ENCODE assay signal across 8 mouse cellular contexts in the genomic region with DNA sequence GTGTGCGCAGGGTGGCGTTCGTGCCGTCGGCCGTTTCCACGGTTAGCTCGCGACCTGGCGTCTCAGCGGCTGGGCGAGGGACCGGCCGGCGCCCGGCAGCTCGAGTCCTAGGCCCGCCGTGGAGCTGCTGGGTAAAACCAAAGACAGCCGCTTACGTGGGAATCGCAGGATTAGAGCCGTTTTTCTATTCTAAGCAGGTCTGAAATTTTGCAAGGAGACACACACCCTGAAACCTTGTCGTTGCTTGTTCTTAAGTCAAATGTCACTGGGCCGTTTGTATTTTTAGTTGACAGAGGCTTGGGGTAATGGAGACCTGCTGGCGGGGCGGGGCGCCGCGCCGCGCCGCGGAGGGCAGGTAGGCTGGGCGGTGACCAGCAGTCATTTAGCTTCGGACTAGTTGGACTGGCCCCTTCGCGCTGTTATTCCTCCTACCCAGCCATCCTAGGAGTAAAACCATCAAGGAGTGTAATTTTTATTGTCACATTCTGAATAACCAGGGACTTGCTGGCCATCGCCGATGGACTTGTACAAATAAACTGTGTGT. TPM values are rescaled to one million over a fixed set of nuclear protein-coding genes. Genes with fewer than 3 reads are reported as not detected.
A peak's percentile ranks its signal among the peaks of the same experiment; 100 is the strongest.
DNase-seq lines count a peak whose midpoint lies in the region; ATAC-seq and TF ChIP-seq lines count a peak whose summit lies in the region.

No protein-coding gene starts in this region.

- TF ChIP-seq CTCF in G1E (IDR thresholded peaks at IDR 0.05; ENCODE audit: low read depth, low read length) = no peak

- 2% methylated on average over 40 of the region's 40 CpGs for WGBS in forebrain, embryonic 16.5 days
- 2% methylated on average over 40 of the region's 40 CpGs for WGBS in limb, embryonic 14.5 days
- WGBS in neural tube, embryonic 13.5 days = 2% methylated on average over 40 of the region's 40 CpGs

- peaks cover 69% of the 10 kb centered on the region for H3K4me1 ChIP-seq in G1E (ENCODE audit: insufficient read depth, low read depth, low read length)
- peaks cover 29% of the 10 kb centered on the region for H3K4me1 ChIP-seq in forebrain, embryonic 16.5 days (replicated peaks; ENCODE audit: control insufficient read depth, insufficient read depth, low read length)
- H3K4me1 ChIP-seq in limb, embryonic 14.5 days (ENCODE audit: control insufficient read depth, insufficient read depth, low read length) = peaks cover 20% of the 10 kb centered on the region
- H3K4me1 ChIP-seq in neural tube, embryonic 13.5 days (replicated peaks) = peaks cover 38% of the 10 kb centered on the region

- peak overlapping the region; percentile 85 for H3K4me3 ChIP-seq in G1E (ENCODE audit: low read depth, low read length)
- peak overlapping the region; percentile 65 for H3K4me3 ChIP-seq in forebrain, embryonic 16.5 days (replicated peaks; ENCODE audit: low read length)
- H3K4me3 ChIP-seq in limb, embryonic 14.5 days (replicated peaks; ENCODE audit: low read length) = peak overlapping the region; percentile 96
- H3K4me3 ChIP-seq in neural tube, embryonic 13.5 days = peak overlapping the region; percentile 95

- H3K27ac ChIP-seq in forebrain, embryonic 16.5 days (ENCODE audit: low read length) = peak overlapping the region; percentile 57
- peak overlapping the region; percentile 68 for H3K27ac ChIP-seq in limb, embryonic 14.5 days (replicated peaks; ENCODE audit: low read depth, low read length)
- H3K27ac ChIP-seq in neural tube, embryonic 13.5 days (replicated peaks) = peak overlapping the region; percentile 76

- peak overlapping the region; percentile 88 for H3K9ac ChIP-seq in forebrain, embryonic 16.5 days (replicated peaks; ENCODE audit: low read depth, low read length)
- H3K9ac ChIP-seq in limb, embryonic 14.5 days (ENCODE audit: low read depth, low read length, severe bottlenecking) = peak overlapping the region; percentile 90
- H3K9ac ChIP-seq in neural tube, embryonic 13.5 days = peak overlapping the region; percentile 90

- TF ChIP-seq POLR2A in limb, embryonic 14.5 days (IDR thresholded peaks at IDR 0.05; ENCODE audit: borderline replicate concordance, extremely low read depth, insufficient read depth, insufficient read length) = no peak

- peak; percentile 62 for ATAC-seq in frontal cortex, adult (ENCODE audit: low TSS enrichment)
- no peak for ATAC-seq in G1E (ENCODE audit: extremely low read depth, insufficient number of reproducible peaks, low FRiP score, poor library complexity, severe bottlenecking)
- ATAC-seq in forebrain, embryonic 16.5 days = peak; percentile 1; the same call in 1 of the 2 replicates
- peak; percentile 49 for ATAC-seq in limb, embryonic 14.5 days (ENCODE audit: low FRiP score, low read depth)
- ATAC-seq in neural tube, embryonic 13.5 days (ENCODE audit: low read depth) = peak; percentile 33
- ATAC-seq in monocyte, adult 5-6 weeks (replicated peaks; ENCODE audit: insufficient number of reproducible peaks, low FRiP score, low TSS enrichment, poor library complexity, severe bottlenecking) = no peak

- no peaks in the 10 kb centered on the region for H3K9me3 ChIP-seq in G1E (replicated peaks)
- H3K9me3 ChIP-seq in forebrain, embryonic 16.5 days (ENCODE audit: control insufficient read depth, low read length) = no peaks in the 10 kb centered on the region
- H3K9me3 ChIP-seq in limb, embryonic 14.5 days (ENCODE audit: control insufficient read depth, low read length) = no peaks in the 10 kb centered on the region
- no peaks in the 10 kb centered on the region for H3K9me3 ChIP-seq in neural tube, embryonic 13.5 days

- peaks cover 64% of the 10 kb centered on the region for H3K36me3 ChIP-seq in G1E (replicated peaks)
- peaks cover 15% of the 10 kb centered on the region for H3K36me3 ChIP-seq in forebrain, embryonic 16.5 days (ENCODE audit: control insufficient read depth, insufficient read depth)
- peaks cover 39% of the 10 kb centered on the region for H3K36me3 ChIP-seq in limb, embryonic 14.5 days (ENCODE audit: control insufficient read depth, insufficient read depth, low read length)
- H3K36me3 ChIP-seq in neural tube, embryonic 13.5 days = peaks cover 54% of the 10 kb centered on the region

- no peaks in the 10 kb centered on the region for H3K27me3 ChIP-seq in G1E (ENCODE audit: insufficient read depth, low read length)
- H3K27me3 ChIP-seq in forebrain, embryonic 16.5 days (replicated peaks; ENCODE audit: control insufficient read depth, insufficient read depth, low read length) = no peaks in the 10 kb centered on the region
- no peaks in the 10 kb centered on the region for H3K27me3 ChIP-seq in limb, embryonic 14.5 days (ENCODE audit: control insufficient read depth, insufficient read depth, low read length)
- H3K27me3 ChIP-seq in neural tube, embryonic 13.5 days = no peaks in the 10 kb centered on the region

- DNase-seq in frontal cortex, postnatal 36 days (ENCODE audit: low spot score in 2 of 2) = no peak
- DNase-seq in G1E (ENCODE audit: low spot score) = no peak
- no peak for DNase-seq in limb, embryonic 14.5 days (ENCODE audit: low spot score)
- no peak for DNase-seq in cerebellum, adult 11-12 months

- peak overlapping the region; percentile 98 for H3K4me2 ChIP-seq in forebrain, embryonic 16.5 days (ENCODE audit: low read length)
- peak overlapping the region; percentile 72 for H3K4me2 ChIP-seq in limb, embryonic 14.5 days (replicated peaks; ENCODE audit: low read depth, low read length, severe bottlenecking)
- peak overlapping the region; percentile 94 for H3K4me2 ChIP-seq in neural tube, embryonic 13.5 days

RNA-seq across cellular contexts. Expression of gene Unc50, which starts 0.4 kb away (rescaled TPM):
- total RNA-seq in G1E (2014; fragmentation: Nextera tagmentation) (39.7 and 57.1 TPM in 2 replicates), G1E (2017) (119 and 120 TPM in 2 replicates)
- polyA plus RNA-seq in G1E (2012) = 44.7 and 45.2 TPM in 2 replicates
- polyA plus RNA-seq in forebrain, embryonic 16.5 days (2015; fragmentation: Nextera tagmentation; extraction: Ambion mirVana) = 121 and 136 TPM in 2 replicates
- 117 and 119 TPM in 2 replicates for polyA plus RNA-seq in limb, embryonic 14.5 days (2012; rRNA removed)
- 145 and 151 TPM in 2 replicates for polyA plus RNA-seq in limb, embryonic 14.5 days (2014; fragmentation: Nextera tagmentation; extraction: Ambion mirVana)
- 121 and 131 TPM in 2 replicates for polyA plus RNA-seq in neural tube, embryonic 13.5 days (2015; fragmentation: Nextera tagmentation; extraction: Ambion mirVana)
- 44.4 to 92.7 TPM (median 89.0 TPM) in 3 replicates for total RNA-seq in monocyte, adult 5-6 weeks (2017)

RNA-seq across cellular contexts. Expression of gene Coa5, which starts 0.5 kb away (rescaled TPM):
- total RNA-seq in G1E (2014; fragmentation: Nextera tagmentation) (137 and 145 TPM in 2 replicates), G1E (2017) (117 and 124 TPM in 2 replicates)
- 18.9 and 24.7 TPM in 2 replicates for polyA plus RNA-seq in G1E (2012)
- polyA plus RNA-seq in forebrain, embryonic 16.5 days (2015; fragmentation: Nextera tagmentation; extraction: Ambion mirVana) = 60.6 and 64.1 TPM in 2 replicates
- polyA plus RNA-seq in limb, embryonic 14.5 days (2012; rRNA removed) = 42.9 and 52.2 TPM in 2 replicates
- 50.9 and 52.3 TPM in 2 replicates for polyA plus RNA-seq in limb, embryonic 14.5 days (2014; fragmentation: Nextera tagmentation; extraction: Ambion mirVana)
- 54.0 and 59.4 TPM in 2 replicates for polyA plus RNA-seq in neural tube, embryonic 13.5 days (2015; fragmentation: Nextera tagmentation; extraction: Ambion mirVana)
- total RNA-seq in monocyte, adult 5-6 weeks (2017) = 54.1 to 70.6 TPM (median 66.7 TPM) in 3 replicates

Comparison
In these comparisons a context has a peak if more than half of its experiments do, and no peak if none do; other contexts are left out.
1. ATAC-seq: peak in frontal cortex, adult (single experiment), forebrain, embryonic 16.5 days (single experiment), limb, embryonic 14.5 days (single experiment) and neural tube, embryonic 13.5 days (single experiment); none in G1E (single experiment) and monocyte, adult 5-6 weeks (single experiment).
2. Peak in every context shown above with its lines, with median percentiles within 50 percentile points of each other: H3K4me3 ChIP-seq, H3K27ac ChIP-seq, H3K4me2 ChIP-seq and H3K9ac ChIP-seq.